Mouse (Mus musculus) CH12.LX (cell line): ENCODE measurements at regions not wholly inside any gene's neighbourhood (a gene's known extent, or its start where the extent isn't known, plus 50 kb on each side); places are given as distances from the start of the nearest gene placed in this dataset.

ENCODE experiments used
- DNase-seq: peaks from one replicate; pipeline ENCODE4 v3.0.0-alpha.2; 2013; ENCODE audit errors: extremely low read depth
- H3K27ac ChIP-seq: 2 replicates; pipeline ENCODE4 v1.5.1; 2012; ENCODE audit warnings: low read depth, mild to moderate bottlenecking, control low read depth, moderate library complexity; ENCODE audit not compliant: insufficient read depth
- H3K27me3 ChIP-seq: replicated peaks from 2 replicates; pipeline ENCODE3; 2012; ENCODE audit warnings: inconsistent platforms
- H3K36me3 ChIP-seq, 2 experiments: replicated peaks in 1 of 2; 2 replicates each; pipeline versions ENCODE3 to v1.6.1; 2012; ENCODE audit warnings: inconsistent platforms in 1 of 2, low read length in 1 of 2, mild to moderate bottlenecking in 1 of 2, mixed read lengths in 1 of 2, moderate library complexity in 1 of 2; ENCODE audit not compliant: control insufficient read depth in 1 of 2, insufficient read depth in 1 of 2
- H3K4me1 ChIP-seq, 2 experiments: 2 replicates each; pipeline ENCODE4 v1.6.1; 2012; ENCODE audit warnings: inconsistent platforms in 1 of 2, moderate library complexity in 1 of 2; ENCODE audit not compliant: insufficient read depth in 2 of 2, control insufficient read depth in 1 of 2
- H3K4me2 ChIP-seq: 2 replicates; pipeline ENCODE4 v1.6.1; 2012; ENCODE audit warnings: low read depth, mild to moderate bottlenecking, control low read depth; ENCODE audit not compliant: poor library complexity, insufficient read depth, severe bottlenecking
- H3K4me3 ChIP-seq, 3 experiments: fragments of 150-350 bp in 1 of 3; sonication (generic) in 1 of 3; replicated peaks in 1 of 3; 2 replicates each; pipeline versions ENCODE3 to v1.5.1; 2011 to 2012; ENCODE audit warnings: low read depth in 2 of 3, low read length in 2 of 3, mild to moderate bottlenecking in 2 of 3, moderate library complexity in 2 of 3, control low read depth in 1 of 3, improper control_type of control experiment in 1 of 3, inconsistent platforms in 1 of 3, mixed read lengths in 1 of 3; ENCODE audit not compliant: poor library complexity in 1 of 3
- H3K79me2 ChIP-seq: replicated peaks from 2 replicates; pipeline ENCODE4 v1.6.1; 2012; ENCODE audit warnings: mild to moderate bottlenecking, moderate library complexity; ENCODE audit not compliant: control insufficient read depth, poor library complexity, insufficient read depth, severe bottlenecking; ENCODE audit errors: extremely low read depth
- H3K9ac ChIP-seq: 2 replicates; pipeline ENCODE4 v1.6.1; 2012; ENCODE audit warnings: low read depth, mild to moderate bottlenecking, control low read depth, moderate library complexity; ENCODE audit not compliant: insufficient read depth
- H3K9me3 ChIP-seq: replicated peaks from 2 replicates; pipeline ENCODE3; 2012; ENCODE audit warnings: low read length, inconsistent platforms, mixed read lengths
- BHLHE40 ChIP-seq: IDR thresholded peaks from 2 replicates; pipeline ENCODE4 v1.6.1; 2011; ENCODE audit warnings: mild to moderate bottlenecking, low read depth, low read length, improper control_type of control experiment
- CHD1 ChIP-seq: IDR thresholded peaks from 2 replicates; pipeline ENCODE4 v1.6.1; 2012; ENCODE audit warnings: low read depth, low read length, improper control_type of control experiment, inconsistent platforms
- CTCF ChIP-seq, 2 experiments: IDR thresholded peaks in 1 of 2; conservative IDR thresholded peaks in 1 of 2; 2 replicates each; pipeline ENCODE4 v1.5.1; 2011 to 2012; ENCODE audit warnings: low read depth in 2 of 2, low read length in 2 of 2, improper control_type of control experiment in 1 of 2, inconsistent platforms in 1 of 2, mild to moderate bottlenecking in 1 of 2, moderate library complexity in 1 of 2
- ELF1 ChIP-seq: IDR thresholded peaks from 2 replicates; pipeline ENCODE4 v1.6.1; 2014; ENCODE audit warnings: low read depth, mild to moderate bottlenecking, inconsistent platforms, low read length, improper control_type of control experiment
- GABPA ChIP-seq: IDR thresholded peaks from 2 replicates; pipeline ENCODE4 v1.6.1; 2012; ENCODE audit warnings: low read depth, low read length, improper control_type of control experiment, inconsistent platforms; ENCODE audit not compliant: insufficient replicate concordance
- HCFC1 ChIP-seq: IDR thresholded peaks from 2 replicates; pipeline ENCODE4 v1.6.1; 2012; ENCODE audit warnings: low read depth, mild to moderate bottlenecking, inconsistent platforms, low read length, improper control_type of control experiment
- JUN ChIP-seq: IDR thresholded peaks from 2 replicates; pipeline ENCODE4 v1.6.1; 2011; ENCODE audit warnings: low read depth, mild to moderate bottlenecking, low read length, improper control_type of control experiment, moderate library complexity; ENCODE audit not compliant: insufficient read depth
- MAX ChIP-seq: IDR thresholded peaks from 2 replicates; pipeline ENCODE4 v1.6.1; 2011; ENCODE audit warnings: low read length, improper control_type of control experiment
- MEF2A ChIP-seq: IDR thresholded peaks from 2 replicates; pipeline ENCODE4 v1.6.1; 2014; ENCODE audit warnings: low read depth, mild to moderate bottlenecking, inconsistent platforms, low read length, improper control_type of control experiment, borderline replicate concordance
- MXI1 ChIP-seq: IDR thresholded peaks from 2 replicates; pipeline ENCODE4 v1.6.1; 2011; ENCODE audit warnings: mild to moderate bottlenecking, low read depth, low read length, improper control_type of control experiment
- NRF1 ChIP-seq: IDR thresholded peaks from 2 replicates; pipeline ENCODE4 v1.6.1; 2014; ENCODE audit warnings: low read depth, mild to moderate bottlenecking, inconsistent platforms, low read length, improper control_type of control experiment, moderate library complexity
- POLR2A ChIP-seq: IDR thresholded peaks from 2 replicates; pipeline ENCODE4 v1.6.1; 2011; ENCODE audit warnings: low read depth, mild to moderate bottlenecking, improper control_type of control experiment, low read length
- POLR2AphosphoS2 ChIP-seq: IDR thresholded peaks from 2 replicates; pipeline ENCODE4 v1.6.1; 2011; ENCODE audit warnings: low read depth, low read length, improper control_type of control experiment
- RAD21 ChIP-seq: IDR thresholded peaks from 2 replicates; pipeline ENCODE4 v1.6.1; 2011; ENCODE audit warnings: low read depth, mild to moderate bottlenecking, low read length, improper control_type of control experiment, moderate library complexity
- SIN3A ChIP-seq: IDR thresholded peaks from 2 replicates; pipeline ENCODE4 v1.6.1; 2012; ENCODE audit warnings: low read length, improper control_type of control experiment, inconsistent platforms
- TBP ChIP-seq: conservative IDR thresholded peaks from 2 replicates; pipeline ENCODE4 v1.6.1; 2011; ENCODE audit warnings: low read depth, low read length, improper control_type of control experiment
- TCF12 ChIP-seq: IDR thresholded peaks from 2 replicates; pipeline ENCODE4 v1.6.1; 2014; ENCODE audit warnings: low read depth, mild to moderate bottlenecking, inconsistent platforms, low read length, improper control_type of control experiment
- UBTF ChIP-seq: IDR thresholded peaks from 2 replicates; pipeline ENCODE4 v1.6.1; 2012; ENCODE audit warnings: low read depth, mild to moderate bottlenecking, inconsistent platforms, low read length, improper control_type of control experiment, moderate library complexity
- USF2 ChIP-seq: conservative IDR thresholded peaks from 2 replicates; pipeline ENCODE4 v1.6.1; 2011; ENCODE audit warnings: low read depth, low read length, improper control_type of control experiment
- ZC3H11A ChIP-seq: IDR thresholded peaks from 2 replicates; pipeline ENCODE4 v1.6.1; 2012; ENCODE audit warnings: low read depth, mild to moderate bottlenecking, inconsistent platforms, low read length, improper control_type of control experiment
- ZKSCAN1 ChIP-seq: IDR thresholded peaks from 2 replicates; pipeline ENCODE4 v1.6.1; 2012; ENCODE audit warnings: low read depth, inconsistent platforms, low read length, improper control_type of control experiment, borderline replicate concordance
- dilution Hi-C: fragments of 300-500 bp; cut with MboI; formaldehyde crosslinking; loops from 2 replicates; pipeline ENCODE4 v1.14.3; 2020; ENCODE audit warnings: low sequenced_read_pairs; ENCODE audit not compliant: extremely low pct_unique_long_range_greater_than_20kb, extremely low pct_ligation_motif_present
- in situ Hi-C: fragments of 300-500 bp; cut with MboI; formaldehyde crosslinking; loops from 3 replicates; pipeline ENCODE4 v1.14.3; 2019; ENCODE audit warnings: low sequenced_read_pairs, low pct_ligation_motif_present, low pct_unique_long_range_greater_than_20kb, mixed read lengths

DNA sequence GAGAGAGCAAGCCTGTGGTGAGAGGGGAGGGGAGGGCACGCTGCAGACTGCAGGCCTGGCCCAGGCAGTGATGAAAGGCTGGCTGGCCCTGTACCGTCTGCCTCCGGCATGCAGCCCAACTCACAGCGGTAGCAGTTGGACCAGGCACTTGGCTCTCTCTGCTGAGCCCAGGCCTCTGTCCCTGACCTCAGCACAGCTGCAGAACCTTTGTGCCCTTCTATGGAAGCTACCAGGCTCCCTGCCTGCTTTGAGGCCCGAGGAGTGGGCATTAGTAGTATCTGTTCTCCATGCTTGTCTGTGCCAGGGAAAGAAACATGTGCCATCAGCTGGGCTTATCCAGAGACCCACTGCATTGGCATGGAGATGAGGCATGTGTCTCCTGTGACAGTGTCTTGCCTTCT lies 473.2 kb downstream of the Rps24 start:
- DNase-seq = no peak
- dilution Hi-C loops (no loop called here), in situ Hi-C loops (no loop called here)
- Histone ChIP-seq H3K27ac (no peak overlapping the region), H3K9me3 (no peaks in the 10 kb centered on the region), H3K36me3 (no peaks in the 10 kb centered on the region), H3K9ac (no peak overlapping the region), H3K79me2 (no peaks in the 10 kb centered on the region), H3K4me3 (no peak overlapping the region), H3K4me2 (no peak overlapping the region), H3K27me3 (peaks cover 24% of the 10 kb centered on the region), H3K4me1 (peaks cover 0 to 6% of the 10 kb centered on the region in 2 experiments; a peak in 1 of 4 replicates)
- TF ChIP-seq GABPA (no peak), SIN3A (no peak), TCF12 (no peak), CTCF (conservative IDR thresholded peaks at IDR 0.05 in 1 of 2, IDR thresholded peaks at IDR 0.05 in 1 of 2; ENCODE audit: low read depth in 2 of 2, low read length in 2 of 2) (no peak), JUN (no peak), MEF2A (no peak), POLR2A (no peak), ZKSCAN1 (no peak), ZC3H11A (no peak), RAD21 (no peak), HCFC1 (no peak), POLR2AphosphoS2 (no peak), MAX (no peak), USF2 (no peak), ELF1 (no peak), CHD1 (no peak), TBP (no peak)

DNA sequence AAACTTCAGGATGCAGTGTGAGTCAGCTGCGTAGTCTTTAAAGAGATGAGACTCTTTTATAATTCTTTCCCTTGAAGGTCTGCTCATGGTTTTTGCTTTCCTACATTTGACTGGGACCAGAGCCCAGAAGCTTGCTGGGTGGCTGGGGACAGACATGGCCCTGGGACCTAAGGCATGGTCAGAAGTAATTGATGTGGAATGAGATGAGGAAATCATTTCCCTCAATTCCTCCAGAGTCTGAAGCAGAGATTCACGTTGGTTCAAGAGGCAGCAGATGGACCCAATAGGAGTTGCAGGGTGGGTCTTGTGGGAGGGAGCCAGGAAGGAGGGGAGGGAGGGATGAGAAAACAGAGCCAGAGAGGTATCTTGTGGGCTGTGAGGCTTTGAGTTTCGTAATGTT lies 473.9 kb downstream of the Rps24 start:
- in situ Hi-C loops = no loop called here
- dilution Hi-C loops = no loop called here

More for the DNA sequence above, 473.9 kb downstream of the Rps24 start:
- Histone ChIP-seq H3K27ac (no peak overlapping the region), H3K9ac (no peak overlapping the region), H3K4me2 (no peak overlapping the region), H3K9me3 (no peaks in the 10 kb centered on the region), H3K4me1 (peaks cover 0 to 6% of the 10 kb centered on the region in 2 experiments; a peak in 1 of 4 replicates), H3K4me3 (no peak overlapping the region), H3K79me2 (no peaks in the 10 kb centered on the region), H3K27me3 (peaks cover 24% of the 10 kb centered on the region), H3K36me3 (no peaks in the 10 kb centered on the region)
- no peak for DNase-seq
- TF ChIP-seq NRF1 (no peak), MEF2A (no peak), UBTF (no peak), MXI1 (no peak), BHLHE40 (no peak), TCF12 (no peak)
